Mouse (Mus musculus) mouse trophoblast stem cell (cell line): ENCODE data around the gene Pym1.

Source experiments
- in situ Hi-C, 2 experiments: fragments of 300-500 bp; cut with MseI, MboI; formaldehyde crosslinking; loops; 2 replicates in 1 of 2; 3 replicates in 1 of 2; pipeline ENCODE4 v1.15.1; 2025

Pym1 gene

DNA sequence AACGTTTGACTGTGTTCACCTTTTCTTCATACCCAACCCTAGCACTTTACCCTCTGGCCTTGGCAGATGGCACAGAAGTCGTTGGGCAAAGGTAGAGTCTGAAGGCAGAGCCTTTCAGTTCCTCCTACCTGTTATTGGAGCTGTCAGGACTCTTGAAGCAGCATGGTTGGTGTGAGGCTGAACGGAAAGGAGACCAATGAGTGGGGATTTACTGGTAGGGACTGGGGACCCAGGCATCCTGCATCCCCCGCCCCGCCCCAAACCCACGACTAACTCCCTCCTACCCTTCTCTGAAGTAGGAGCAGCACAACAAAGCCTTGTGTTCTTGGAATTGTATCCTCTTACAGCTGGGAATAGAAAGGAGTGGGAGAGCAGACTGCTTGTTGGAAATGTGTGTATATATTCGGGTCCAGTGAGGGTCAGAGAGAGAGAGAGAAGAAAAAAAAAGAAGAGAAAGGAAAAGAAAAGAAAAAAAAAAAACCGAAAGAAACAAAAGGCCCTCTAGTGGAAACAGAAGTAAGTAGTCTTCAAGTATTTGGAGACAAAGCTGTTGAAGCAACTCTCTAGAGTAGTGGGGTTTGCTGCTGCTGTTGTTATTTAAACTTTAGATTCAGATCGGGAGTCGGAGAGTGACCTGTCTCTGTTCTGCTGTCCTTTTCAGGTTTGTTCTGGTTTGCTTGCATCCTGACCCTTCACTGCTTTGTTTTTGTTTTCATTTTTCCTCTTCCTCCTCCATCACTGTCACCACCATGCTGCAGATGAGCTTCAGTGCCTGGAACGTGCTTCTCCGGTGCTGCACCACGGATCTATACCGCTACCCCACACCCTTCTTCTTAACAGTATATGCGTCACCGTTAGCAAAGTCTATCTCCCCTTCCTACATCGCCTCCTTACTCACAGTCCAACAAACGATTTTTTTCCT lies 2.7 kb upstream of the Pym1 start, which contains the start of gene Dgka:
Gene Dgka, minus strand, starts transcription at position 176 of the 922 bp plus-strand sequence.
- in situ Hi-C loops = no loop called here

DNA sequence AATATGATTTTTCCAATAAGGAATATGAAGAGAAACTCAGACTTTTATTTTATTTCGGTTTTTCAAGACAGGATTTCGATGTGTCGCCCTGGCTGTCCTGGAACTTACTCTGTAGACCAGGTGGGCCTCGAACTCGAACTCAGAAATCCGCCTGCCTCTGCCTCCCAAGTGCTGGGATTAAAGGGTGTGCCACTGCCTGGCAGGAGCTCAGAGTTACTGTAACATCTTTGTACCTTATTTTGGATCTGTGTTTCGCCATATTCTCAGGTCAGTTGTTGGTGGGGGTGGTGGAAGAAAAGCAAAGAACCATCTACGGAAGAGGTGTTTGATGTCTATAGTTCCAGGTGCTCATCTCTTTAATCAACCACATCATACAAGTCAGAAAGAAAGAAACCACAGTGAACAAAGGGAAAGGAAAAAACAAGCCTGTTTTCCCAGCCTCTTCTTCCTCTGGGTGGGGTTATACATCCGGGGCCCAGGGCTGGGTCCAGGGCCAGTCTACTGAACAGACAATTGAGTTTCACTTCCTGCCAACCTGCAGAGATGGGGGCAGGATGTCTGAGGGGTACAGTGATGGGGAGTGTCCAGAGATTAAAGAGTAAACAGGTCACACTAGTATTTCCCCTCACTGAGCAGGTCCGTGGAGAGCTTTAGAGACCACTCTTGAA lies 1.6 kb upstream of the Pym1 start:
- in situ Hi-C loops = no loop called here

DNA sequence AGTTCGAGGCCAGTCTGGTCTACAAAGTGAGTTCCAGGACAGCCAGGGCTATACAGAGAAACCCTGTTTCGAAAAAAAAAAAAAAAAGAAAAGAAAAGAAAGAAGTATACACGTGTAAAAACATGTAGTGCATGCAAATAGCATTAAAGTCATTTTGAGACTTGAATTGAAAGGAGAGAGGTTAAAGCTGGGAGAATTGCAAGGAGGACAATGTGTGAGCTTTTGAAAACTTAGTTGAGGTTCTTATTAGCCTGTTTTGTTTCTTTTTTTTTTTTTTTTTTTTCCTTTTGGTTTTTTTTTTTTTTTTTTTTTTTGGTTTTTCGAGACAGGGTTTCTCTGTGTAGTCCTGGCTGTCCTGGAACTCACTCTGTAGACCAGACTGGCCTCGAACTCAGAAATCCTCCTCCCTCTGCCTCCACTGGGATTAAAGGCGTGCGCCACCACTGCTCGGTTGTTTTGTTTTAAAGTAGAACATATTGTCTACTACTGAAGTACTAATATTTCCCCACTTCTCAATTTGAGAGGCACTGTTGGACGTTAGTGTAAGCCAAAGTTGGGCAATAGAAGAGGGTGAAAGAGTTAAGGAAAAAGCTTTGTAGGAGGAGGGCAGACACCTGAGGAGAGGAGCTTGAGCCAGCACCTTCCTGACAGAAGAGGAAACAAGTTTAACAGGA lies 580 bp upstream of the Pym1 start:
- in situ Hi-C loops = no loop called here

DNA sequence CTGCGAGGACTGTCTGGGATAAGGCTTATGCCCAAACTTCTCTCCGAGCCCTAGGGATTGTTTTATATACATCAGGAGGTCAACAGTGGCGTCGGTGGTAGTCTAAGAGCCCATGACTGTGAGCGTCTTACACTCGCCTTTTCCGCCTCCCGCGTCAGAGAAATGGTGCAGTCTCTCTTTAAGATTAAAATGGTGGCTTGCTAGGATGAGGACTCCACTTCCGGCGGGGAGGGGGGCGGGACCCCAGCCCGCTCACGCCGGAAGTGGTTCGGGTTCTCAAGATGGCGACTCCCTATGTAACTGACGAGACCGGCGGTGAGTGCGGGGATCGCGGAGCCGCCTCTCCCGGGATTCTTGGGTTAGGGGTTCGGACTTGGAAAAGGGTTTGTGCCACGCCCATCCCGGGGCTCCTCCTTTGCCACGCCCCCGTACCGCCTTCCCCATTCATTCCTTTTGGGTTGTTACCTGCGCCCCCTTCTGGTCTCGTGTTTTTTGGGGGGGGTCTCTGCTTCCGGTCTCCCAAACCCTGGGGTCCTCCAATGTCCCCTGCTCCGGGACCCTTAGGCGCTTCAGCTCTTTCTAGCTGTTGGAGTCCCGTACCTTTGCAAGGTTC lies 669 bp downstream of the Pym1 start:
- in situ Hi-C loops = no loop called here

DNA sequence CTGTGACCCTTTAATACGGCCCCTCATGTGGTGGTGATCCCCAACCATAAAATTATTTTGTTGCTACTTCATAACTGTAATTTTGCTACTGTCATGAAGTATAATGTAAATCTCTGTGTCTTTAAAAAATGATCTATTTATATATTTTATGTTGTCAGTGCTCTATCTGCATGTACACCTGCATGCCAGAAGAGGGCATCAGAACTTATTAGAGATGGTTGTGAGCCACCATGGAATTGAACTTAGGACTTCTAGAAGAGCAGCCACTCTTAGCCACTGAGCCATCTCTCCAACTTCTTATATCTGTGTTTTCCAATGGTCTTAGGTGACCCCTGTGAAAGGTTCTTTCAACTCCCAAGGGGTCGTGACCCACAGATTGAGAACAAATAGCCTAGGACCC lies 25.2 kb downstream of the Pym1 start:
- in situ Hi-C loops = no loop called here

DNA sequence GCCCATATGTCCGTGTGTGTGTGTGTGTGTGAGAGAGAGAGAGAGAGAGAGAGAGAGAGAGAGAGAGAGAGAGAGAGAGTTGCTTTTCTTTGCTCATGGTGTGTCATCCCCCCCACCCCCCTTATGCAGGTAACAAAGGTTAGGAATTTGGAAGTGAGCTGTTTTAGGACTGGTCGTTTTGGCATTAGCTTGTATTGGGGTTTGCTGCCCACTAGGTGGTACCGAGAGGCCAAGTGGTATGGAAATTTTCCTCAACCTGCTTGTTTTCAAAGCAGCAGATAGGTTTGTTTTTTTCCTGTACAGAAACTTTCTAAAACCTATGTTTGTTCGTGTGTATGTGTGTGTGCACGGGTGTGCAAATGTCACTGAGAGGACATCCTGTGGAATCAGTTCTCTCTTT lies 26.0 kb downstream of the Pym1 start:
- in situ Hi-C loops = no loop called here

DNA sequence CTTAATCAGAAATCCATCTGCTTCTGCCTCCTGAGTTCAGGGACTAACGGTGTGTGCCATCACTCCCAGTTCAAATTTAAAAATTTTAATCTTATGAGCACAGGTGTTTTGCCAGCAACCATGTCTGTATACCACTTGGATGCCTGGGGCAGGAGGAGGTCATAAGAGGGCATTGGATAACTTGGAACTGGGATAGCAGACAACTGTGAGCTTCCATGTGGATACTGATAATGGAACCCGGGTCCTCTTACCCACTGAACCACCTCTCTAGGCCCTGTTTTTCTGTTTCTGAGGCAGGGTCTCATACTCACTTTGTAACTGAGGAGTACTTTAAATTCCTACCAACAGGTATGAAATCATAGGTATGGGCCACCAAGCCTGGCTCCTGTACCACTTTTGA lies 30.8 kb downstream of the Pym1 start:
- in situ Hi-C loops = no loop called here

DNA sequence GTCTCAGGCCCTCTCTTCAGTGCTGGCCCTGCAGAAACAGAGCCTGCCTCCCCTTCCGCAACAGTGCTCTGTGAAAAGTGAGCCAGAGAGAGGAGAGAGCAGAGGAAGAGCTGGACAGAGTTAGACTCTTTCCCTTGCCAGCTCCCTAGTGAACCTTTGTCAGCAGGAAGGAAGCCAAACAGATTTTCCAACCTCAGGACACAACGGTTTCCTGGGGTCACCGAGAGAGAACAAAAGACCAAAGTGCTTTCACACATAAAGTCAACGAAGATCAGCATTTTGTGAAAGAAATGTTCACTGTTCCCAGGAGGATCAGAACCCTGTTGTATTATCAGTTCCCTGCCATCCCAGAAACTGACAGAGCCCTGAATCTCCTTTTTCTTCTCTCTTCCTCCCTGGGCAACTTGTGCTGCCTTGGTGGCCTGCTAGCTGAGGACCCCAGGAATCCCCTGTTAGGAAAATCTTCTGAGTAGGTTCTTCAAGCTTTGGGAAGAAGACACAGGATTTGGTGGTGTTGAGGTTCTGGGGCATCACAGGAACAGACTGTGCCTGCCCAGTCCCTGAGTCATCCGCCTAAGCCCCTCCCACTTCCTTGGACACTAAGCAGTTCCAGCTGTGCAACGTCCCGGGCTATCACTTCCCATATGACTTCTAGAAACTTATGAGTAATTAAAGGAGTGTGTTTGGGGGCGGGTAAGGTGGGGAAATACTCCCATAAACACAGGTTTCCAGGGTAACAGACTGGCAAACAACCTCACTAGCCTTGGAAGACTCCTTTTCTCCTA lies 31.5 kb downstream of the Pym1 start:
- in situ Hi-C loops = no loop called here

DNA sequence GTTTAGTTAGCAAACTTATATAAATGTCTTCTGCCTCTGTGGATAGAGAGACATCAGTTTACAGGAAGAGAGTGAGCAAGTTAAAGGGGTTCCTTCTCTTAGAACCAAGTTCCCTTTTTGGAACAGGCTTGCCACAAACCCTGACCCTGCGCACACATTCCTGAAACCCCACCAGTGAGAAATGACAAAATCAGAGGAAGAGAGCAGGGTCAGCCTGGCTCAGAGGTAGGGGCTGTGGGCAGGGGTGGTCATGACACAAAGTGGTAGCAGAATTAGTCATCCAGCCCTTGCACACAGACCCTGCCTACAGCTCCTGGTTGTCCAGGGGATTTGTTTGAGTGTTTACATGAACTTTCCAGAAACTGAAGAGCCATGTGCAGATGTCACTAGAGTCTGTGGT lies 32.5 kb downstream of the Pym1 start:
- in situ Hi-C loops = no loop called here

DNA sequence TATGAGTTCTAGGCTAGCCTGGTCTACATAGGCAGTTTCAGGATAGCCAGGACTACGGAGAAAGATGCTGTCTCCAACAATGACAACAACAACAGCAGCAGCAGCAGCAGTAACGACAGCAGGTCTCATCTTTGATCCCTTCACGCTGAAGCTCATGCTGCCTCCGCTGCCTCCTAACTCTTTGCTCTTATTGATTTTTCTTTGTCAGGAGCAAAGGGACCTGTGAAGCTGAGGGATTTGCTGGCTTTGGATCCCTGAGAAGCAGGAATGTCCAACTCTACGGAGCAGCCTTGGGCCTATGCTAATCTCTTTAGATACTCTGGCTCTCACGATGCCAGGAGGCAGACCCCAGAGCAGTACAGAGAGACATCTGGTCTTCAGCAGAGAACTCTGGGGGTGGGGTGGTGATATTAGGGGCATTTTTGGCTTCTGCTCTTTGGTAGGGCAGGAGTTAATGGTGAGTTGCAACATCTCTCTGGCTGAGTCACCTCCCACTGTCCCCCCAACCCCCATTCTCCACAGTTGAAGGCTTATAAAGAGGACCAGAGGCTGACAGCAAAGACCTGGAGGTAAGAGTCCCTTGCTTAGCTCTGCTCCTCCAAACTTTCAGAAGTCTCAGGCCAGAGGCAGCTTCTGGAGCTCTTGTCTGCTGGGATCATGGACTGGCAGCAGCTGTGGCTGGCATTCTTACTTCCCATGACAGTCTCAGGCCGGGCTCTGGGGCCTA lies 42.9 kb downstream of the Pym1 start, which contains the start of gene Mmp19:
Gene Mmp19, plus strand, starts transcription at position 513 of the 727 bp plus-strand sequence.
- in situ Hi-C loops = no loop called here

DNA sequence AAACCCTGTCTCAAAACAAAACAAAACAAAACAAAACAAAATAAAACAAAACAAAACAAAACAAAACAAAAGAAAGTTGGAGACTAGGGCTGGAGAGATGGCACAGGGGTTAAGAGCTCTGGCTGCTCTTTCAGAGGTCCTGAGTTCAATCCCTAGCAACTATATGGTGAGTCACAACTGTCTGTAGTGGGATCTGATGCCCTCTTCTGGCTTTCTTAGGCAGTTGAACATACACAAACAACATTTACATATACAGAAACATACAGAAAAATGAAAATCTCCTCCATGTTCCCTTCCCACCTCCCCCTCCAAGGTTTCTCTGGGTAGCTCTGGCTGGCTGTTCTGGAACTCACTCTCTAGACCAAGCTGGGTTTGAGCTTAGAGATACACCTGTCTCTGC lies 44.4 kb downstream of the Pym1 start:
- in situ Hi-C loops = no loop called here

DNA sequence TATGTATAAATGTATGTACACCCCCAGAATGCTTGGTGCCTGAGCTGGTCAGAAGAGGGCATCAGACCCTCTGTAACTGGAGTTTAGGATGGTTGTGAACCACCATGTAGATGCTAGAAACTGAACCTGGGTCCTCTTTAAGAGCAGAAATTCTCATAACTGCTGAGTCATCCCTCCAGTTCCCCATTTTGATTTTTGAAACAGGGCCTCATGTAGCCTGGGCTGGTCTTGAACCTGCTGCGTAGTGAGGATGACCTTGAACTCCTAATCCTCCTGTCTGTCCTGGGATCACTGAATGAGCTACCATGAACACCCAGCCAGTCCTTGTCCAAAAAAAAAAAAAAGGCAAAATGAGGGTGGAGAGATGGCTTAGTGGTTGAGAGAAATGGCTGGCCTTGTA lies 45.6 kb downstream of the Pym1 start:
- in situ Hi-C loops = no loop called here

DNA sequence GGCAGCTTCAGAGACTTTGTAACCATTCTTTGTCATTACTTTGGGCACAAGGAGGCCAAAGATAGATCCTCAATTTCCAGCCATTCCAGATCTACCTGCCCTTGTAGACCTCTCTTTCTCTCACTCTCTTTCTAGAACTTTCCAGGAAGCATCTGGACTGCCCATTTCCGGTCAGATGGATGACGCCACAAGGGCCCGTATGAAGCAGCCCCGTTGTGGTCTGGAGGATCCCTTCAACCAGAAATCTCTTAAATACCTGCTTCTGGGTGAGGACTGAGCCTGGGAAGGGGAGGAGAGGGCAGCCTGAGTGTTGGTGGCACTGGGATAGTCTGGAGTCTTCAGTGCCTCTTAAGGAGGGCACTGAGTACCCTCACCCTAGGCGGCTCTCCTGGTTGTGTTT lies 46.7 kb downstream of the Pym1 start:
- in situ Hi-C loops = no loop called here

DNA sequence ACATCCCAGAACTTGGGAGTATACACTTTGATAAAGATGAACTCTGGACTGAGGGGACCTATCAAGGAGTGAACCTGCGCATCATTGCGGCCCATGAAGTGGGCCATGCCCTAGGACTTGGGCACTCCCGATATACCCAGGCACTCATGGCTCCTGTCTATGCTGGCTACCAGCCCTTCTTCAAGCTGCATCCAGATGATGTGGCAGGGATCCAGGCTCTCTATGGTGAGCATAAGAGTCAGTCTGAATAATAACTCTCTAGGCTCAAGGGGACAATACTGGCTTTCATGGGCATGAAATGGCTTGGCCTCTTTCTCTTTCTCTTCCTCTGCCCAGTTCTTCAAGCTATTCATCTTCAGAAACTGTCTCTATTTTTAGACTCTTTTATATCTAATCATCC lies 47.9 kb downstream of the Pym1 start:
- in situ Hi-C loops = no loop called here

DNA sequence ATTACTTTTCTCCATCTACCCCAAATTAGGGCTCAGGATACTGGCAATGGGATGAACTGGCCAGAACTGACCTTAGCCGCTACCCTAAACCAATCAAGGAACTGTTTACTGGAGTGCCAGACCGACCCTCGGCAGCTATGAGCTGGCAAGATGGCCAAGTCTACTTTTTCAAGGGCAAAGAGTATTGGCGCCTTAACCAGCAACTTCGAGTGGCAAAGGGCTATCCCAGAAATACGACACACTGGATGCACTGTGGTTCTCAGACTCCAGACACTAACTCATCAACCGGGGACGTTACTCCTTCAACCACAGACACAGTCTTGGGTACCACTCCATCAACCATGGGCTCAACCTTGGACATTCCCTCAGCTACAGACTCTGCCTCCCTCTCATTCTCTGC lies 51.0 kb downstream of the Pym1 start:
- in situ Hi-C loops = no loop called here

DNA sequence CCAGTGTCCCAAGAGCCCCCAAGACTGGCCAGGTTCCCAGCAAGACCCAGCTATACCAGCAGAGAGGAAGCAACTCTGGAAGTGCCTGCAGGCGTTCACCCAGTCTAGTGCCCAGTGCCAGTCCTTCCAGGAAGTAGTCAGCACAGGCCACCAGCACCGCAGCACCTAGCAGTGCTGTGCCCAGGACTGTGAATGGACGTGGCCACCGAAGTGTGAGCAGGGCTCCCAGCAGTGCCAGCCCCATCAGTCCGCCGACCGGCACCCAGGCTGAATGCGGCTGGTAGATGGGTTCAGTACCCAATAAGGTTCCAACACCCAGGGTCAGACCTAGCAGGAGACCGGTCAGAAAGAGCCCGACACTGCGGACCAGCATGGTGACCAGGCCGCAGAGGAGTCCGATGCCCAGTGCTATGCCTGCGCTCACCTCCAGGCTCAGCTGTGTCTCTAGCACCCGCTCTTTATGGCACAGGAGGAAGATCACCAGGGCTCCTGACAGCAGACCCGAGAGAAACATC lies 54.3 kb downstream of the Pym1 start:
- in situ Hi-C loops = no loop called here

DNA sequence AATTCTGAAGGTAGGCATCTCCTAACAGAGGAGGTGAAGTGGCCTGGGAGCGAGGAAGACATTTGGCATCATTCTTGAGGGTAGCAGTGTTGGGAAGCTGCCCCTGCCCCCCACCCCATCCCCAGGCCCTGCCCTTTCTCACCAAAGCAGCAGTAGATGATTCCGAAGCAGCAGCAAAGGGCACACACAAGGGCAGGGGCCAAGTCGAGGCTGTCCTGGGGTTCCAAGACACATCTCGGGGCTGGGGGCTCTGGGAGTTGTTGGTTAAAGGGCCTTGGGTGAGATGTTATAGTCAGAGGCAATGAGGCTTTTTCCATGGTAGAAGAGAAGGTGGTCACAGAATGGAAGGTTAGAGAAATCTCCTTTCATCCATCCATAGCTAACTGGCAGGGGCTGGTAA lies 55.3 kb downstream of the Pym1 start:
- in situ Hi-C loops = no loop called here

DNA sequence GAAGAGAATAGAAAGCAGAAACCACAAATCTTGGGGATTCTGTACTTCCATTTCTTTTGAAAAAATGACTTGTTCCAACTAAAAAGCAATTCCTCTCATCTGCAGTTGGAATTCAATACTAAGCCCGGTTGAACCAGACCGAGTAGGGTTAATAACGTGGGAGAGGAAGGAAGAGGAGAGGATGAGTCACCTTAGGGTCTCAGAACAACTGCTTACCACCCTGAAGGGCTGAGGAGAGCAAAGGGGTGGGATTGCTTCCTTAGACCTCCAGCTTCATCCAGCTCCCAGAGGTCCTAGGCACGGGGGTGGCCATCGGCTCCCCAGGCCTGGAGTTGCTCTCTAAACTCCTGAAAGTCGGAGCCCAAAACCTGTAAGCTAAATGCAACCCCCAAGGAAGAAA lies 55.7 kb downstream of the Pym1 start:
- in situ Hi-C loops = no loop called here

DNA sequence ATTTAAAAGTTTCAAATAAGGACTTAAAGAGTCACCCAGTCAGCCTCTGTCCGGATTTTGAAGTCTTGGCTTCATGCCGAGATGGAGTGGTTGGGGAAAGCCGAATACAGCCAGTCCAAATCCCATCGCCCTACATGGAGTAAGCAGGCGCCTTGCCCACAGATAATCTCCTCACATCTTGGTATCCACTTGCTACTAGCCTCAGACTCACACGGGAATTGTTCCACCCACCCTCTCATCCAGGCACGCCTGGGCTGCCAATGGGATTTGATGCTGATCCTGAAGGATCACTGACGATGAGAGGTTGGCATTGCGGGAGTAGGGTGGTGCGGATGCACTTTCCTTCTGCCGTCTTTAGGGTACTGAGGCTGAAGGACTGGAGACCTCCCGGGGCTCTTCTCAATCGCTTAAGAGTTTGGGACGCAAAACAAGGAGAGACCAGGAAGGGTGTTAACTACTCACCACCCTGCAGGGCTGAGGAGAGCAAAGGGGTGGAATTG lies 56.1 kb downstream of the Pym1 start, which contains the start of gene Dnajc14:
Gene Dnajc14, plus strand, starts transcription at position 292 of the 500 bp plus-strand sequence.
- in situ Hi-C loops = no loop called here
